Mouse (Mus musculus): ENCODE measurements at regions not wholly inside any gene's neighbourhood (a gene's known extent, or its start where the extent isn't known, plus 50 kb on each side); places are given as distances from the start of the nearest gene placed in this dataset.
A peak's percentile ranks its signal among the peaks of the same experiment; 100 is the strongest.

GRCm38 (mm10) chr6:135610504-135611096 lies 248.3 kb downstream of the Emp1 start:
- DNase-seq (ENCODE audit: low read depth, low spot score) = peak; percentile 42

DNA sequence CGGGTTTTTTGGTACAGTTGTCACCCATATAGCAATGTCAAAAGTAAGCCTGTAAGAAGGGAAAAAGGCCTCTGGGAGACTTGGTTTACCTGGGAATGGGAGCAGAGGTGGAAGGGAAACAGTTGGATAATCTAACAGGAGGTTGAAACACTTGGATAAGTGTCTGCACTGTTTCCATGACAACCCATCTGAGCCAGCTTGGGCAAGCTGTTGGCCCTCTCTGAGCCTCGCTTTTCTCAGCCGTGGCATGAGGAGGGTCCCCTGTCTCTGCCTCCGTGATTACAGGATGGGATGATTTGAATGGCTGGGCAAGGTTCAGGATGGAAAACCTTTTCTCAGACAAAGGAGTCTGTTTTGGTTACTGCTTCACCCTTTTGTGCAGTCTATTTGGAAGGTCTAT lies 265.6 kb downstream of the Emp1 start:
- DNase-seq (ENCODE audit: low read depth, low spot score) = peak; percentile 73

GRCm38 (mm10) chr6:135629236-135629635 lies 266.9 kb downstream of the Emp1 start:
- no peak for DNase-seq (ENCODE audit: low read depth, low spot score)

GRCm38 (mm10) chr6:135632671-135633070 lies 270.3 kb downstream of the Emp1 start:
- peak; percentile 71 for DNase-seq (ENCODE audit: low read depth, low spot score)

DNA sequence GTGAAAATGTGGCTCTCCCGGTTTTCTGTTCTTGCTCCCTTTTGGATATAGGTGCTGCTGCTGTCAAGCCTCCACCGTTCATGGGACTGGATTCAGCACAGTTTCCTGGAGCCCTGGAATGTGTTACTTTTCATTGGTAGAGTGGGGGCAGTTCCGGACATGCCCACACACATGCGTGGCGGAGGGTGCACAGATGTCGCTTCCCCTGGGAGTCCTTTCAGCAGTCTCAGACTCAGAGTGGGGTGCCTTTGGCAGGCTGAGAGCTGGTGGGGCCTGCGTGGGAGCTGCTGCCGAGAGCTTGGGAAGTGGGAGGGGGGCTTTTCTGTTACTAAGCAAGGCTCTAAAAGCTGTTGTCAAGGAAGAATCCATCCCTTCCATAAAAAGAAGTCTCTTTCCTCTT lies 274.3 kb downstream of the Emp1 start:
- peak; percentile 92 for DNase-seq (ENCODE audit: low read depth, low spot score)

- peak; percentile 89 for DNase-seq (ENCODE audit: low read depth, low spot score)
Measured at GRCm38 (mm10) chr6:135642711-135643110, 280.4 kb downstream of the Emp1 start.

GRCm38 (mm10) chr6:135646177-135646576 lies 283.8 kb downstream of the Emp1 start:
- DNase-seq (ENCODE audit: low read depth, low spot score) = no peak

GRCm38 (mm10) chr6:135653002-135653401 lies 290.7 kb downstream of the Emp1 start:
- no peak for DNase-seq (ENCODE audit: low read depth, low spot score)

GRCm38 (mm10) chr6:135662386-135662785 lies 300.0 kb downstream of the Emp1 start:
- peak; percentile 84 for DNase-seq (ENCODE audit: low read depth, low spot score)

DNA sequence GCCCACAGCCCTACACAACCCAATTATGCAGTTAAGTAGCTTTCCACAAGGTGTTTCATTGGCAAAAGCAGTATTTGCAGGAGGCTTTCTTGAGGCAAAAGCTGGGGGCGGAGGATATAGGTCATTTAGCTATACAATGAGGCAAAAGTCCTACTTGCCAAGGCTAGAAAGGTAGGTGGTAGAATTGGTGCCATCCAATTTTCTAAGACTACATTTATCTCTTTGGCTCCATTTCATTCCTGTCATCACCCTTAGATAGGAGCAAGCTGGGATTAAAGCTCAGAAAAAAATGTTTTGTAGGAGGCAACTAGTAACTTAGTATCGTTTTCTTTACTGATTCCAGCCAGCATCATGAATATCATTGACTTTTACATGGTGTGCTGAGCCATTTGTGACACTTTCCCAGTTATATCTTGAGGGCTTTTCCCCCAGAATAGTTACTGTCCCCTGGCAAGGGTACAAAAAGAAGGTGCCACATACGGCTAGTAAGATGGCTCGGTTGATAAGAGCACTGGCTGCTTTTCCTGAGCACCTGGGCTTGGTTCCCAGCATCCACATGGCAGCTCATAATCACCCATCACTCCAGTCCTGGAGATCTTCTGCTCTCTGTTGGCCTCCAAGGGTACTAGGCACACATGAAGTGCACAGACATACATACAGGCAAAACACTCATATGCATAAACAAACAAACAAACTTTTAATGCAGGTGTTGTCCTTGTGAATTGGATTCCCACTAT lies 300.6 kb downstream of the Emp1 start:
- DNase-seq (ENCODE audit: low read depth, low spot score) = peak; percentile 67
